Mouse (Mus musculus) liver, adult 2 months (tissue): ENCODE measurements around the gene Anapc4.
A peak's percentile ranks its signal among the peaks of the same experiment; 100 is the strongest.

Experiments
- CTCF ChIP-seq: fragments of 200-500 bp; IDR thresholded peaks from 2 replicates; pipeline ENCODE4 v1.5.1; 2011; ENCODE audit warnings: low read depth, low read length, control low read depth
- POLR2A ChIP-seq: fragments of 200-500 bp; IDR thresholded peaks from 2 replicates; pipeline ENCODE4 v1.6.1; 2011; ENCODE audit warnings: low read length, control low read depth; ENCODE audit not compliant: insufficient read depth; ENCODE audit errors: extremely low read depth

GRCm38 (mm10) chr5:52833761-52834274 lies at the start of gene Anapc4:
- TF ChIP-seq POLR2A (0 out of 2 replicates have a peak, but pooled peaks have one; percentile 38), CTCF (no peak)
